Mouse (Mus musculus): Measurements from ENCODE around the gene 8030411F24Rik. TPM values are rescaled to one million over a fixed set of nuclear protein-coding genes. Genes with fewer than 3 reads are reported as not detected.

The 8030411F24Rik gene
- polyA plus RNA-seq, 2 experiments: not detected

- H3K27me3 ChIP-seq (ENCODE audit: control insufficient read depth, insufficient read depth, low read length): no peaks in the 10 kb centered on the region
- H3K4me2 ChIP-seq (ENCODE audit: low read depth): no peak within 1 kb of the TSS
- no peaks in the 10 kb centered on the region for H3K36me3 ChIP-seq (replicated peaks; ENCODE audit: control insufficient read depth, insufficient read depth, low read depth)
- no peaks in the 10 kb centered on the region for H3K4me1 ChIP-seq (replicated peaks; ENCODE audit: control insufficient read depth in 2 of 2, insufficient read depth in 2 of 2, low read length in 1 of 2)
- ATAC-seq (ENCODE audit: insufficient read depth) (no peak), DNase-seq (ENCODE audit: low read depth in 3 of 3, low spot score in 3 of 3) (no peak)
- no peak within 1 kb of the TSS for H3K9ac ChIP-seq (replicated peaks)
- TF ChIP-seq CTCF (IDR thresholded peaks at IDR 0.05; ENCODE audit: low read depth): no peak
- no peak within 1 kb of the TSS for H3K27ac ChIP-seq
- no peak within 1 kb of the TSS for H3K4me3 ChIP-seq (ENCODE audit: insufficient read depth in 1 of 2, low read depth in 2 of 2, low read length in 2 of 2)
- 46% methylated on average over 1 of the region's 1 CpGs for WGBS (ENCODE audit: insufficient replicate concordance)
- H3K9me3 ChIP-seq (ENCODE audit: control insufficient read depth, low read length): no peaks in the 10 kb centered on the region
Measured at GRCm38 (mm10) chr2:148798485-148798884, 16.7 kb downstream of the 8030411F24Rik start, which contains the start of gene Cst8. TSS of gene Cst8 (plus strand) at chr2:148798785.

- 14% methylated on average over 3 of the region's 3 CpGs for WGBS (ENCODE audit: insufficient replicate concordance)
- ATAC-seq (ENCODE audit: insufficient read depth): peak; percentile 37; the same call in 1 of the 2 replicates
Measured at GRCm38 (mm10) chr2:148801491-148801921, 19.7 kb downstream of the 8030411F24Rik start.

GRCm38 (mm10) chr2:148806696-148807095 lies 24.9 kb downstream of the 8030411F24Rik start:
- no peak overlapping the region for H3K4me3 ChIP-seq (ENCODE audit: insufficient read depth in 1 of 2, low read depth in 2 of 2, low read length in 2 of 2)
- 66% methylated on average over 6 of the region's 6 CpGs for WGBS (ENCODE audit: insufficient replicate concordance)
- no peaks in the 10 kb centered on the region for H3K4me1 ChIP-seq (replicated peaks; ENCODE audit: control insufficient read depth in 2 of 2, insufficient read depth in 2 of 2, low read length in 1 of 2)
- no peak for DNase-seq (ENCODE audit: low read depth in 3 of 3, low spot score in 3 of 3)
- no peak overlapping the region for H3K27ac ChIP-seq
- no peak overlapping the region for H3K9ac ChIP-seq (replicated peaks)
- no peak for ATAC-seq (ENCODE audit: insufficient read depth)
- H3K4me2 ChIP-seq (ENCODE audit: low read depth): no peak overlapping the region
- no peaks in the 10 kb centered on the region for H3K27me3 ChIP-seq (ENCODE audit: control insufficient read depth, insufficient read depth, low read length)
- H3K9me3 ChIP-seq (ENCODE audit: control insufficient read depth, low read length): no peaks in the 10 kb centered on the region
- TF ChIP-seq EP300 (IDR thresholded peaks at IDR 0.05; ENCODE audit: low read depth) (no peak), CTCF (IDR thresholded peaks at IDR 0.05; ENCODE audit: low read depth) (no peak)
- H3K36me3 ChIP-seq (replicated peaks; ENCODE audit: control insufficient read depth, insufficient read depth, low read depth): no peaks in the 10 kb centered on the region

More at GRCm38 (mm10) chr2:148801491-148801921, 19.7 kb downstream of the 8030411F24Rik start:
- Histone ChIP-seq H3K4me2 (ENCODE audit: low read depth) (no peak overlapping the region), H3K4me1 (replicated peaks; ENCODE audit: control insufficient read depth in 2 of 2, insufficient read depth in 2 of 2, low read length in 1 of 2) (no peaks in the 10 kb centered on the region), H3K9me3 (ENCODE audit: control insufficient read depth, low read length) (no peaks in the 10 kb centered on the region), H3K4me3 (ENCODE audit: insufficient read depth in 1 of 2, low read depth in 2 of 2, low read length in 2 of 2) (no peak overlapping the region), H3K27ac (no peak overlapping the region), H3K27me3 (ENCODE audit: control insufficient read depth, insufficient read depth, low read length) (no peaks in the 10 kb centered on the region), H3K36me3 (replicated peaks; ENCODE audit: control insufficient read depth, insufficient read depth, low read depth) (no peaks in the 10 kb centered on the region), H3K9ac (replicated peaks) (no peak overlapping the region)
- TF ChIP-seq CTCF (IDR thresholded peaks at IDR 0.05; ENCODE audit: low read depth) (no peak), EP300 (IDR thresholded peaks at IDR 0.05; ENCODE audit: low read depth) (no peak)
- no peak for DNase-seq (ENCODE audit: low read depth in 3 of 3, low spot score in 3 of 3)

- ATAC-seq (ENCODE audit: insufficient read depth) (no peak), DNase-seq (ENCODE audit: low read depth in 3 of 3, low spot score in 3 of 3) (no peak)
- TF ChIP-seq EP300 (IDR thresholded peaks at IDR 0.05; ENCODE audit: low read depth) (no peak), CTCF (IDR thresholded peaks at IDR 0.05; ENCODE audit: low read depth) (no peak)
- no peak within 1 kb of the TSS for H3K4me2 ChIP-seq (ENCODE audit: low read depth)
- H3K27me3 ChIP-seq (ENCODE audit: control insufficient read depth, insufficient read depth, low read length): no peaks in the 10 kb centered on the region
- no peak within 1 kb of the TSS for H3K9ac ChIP-seq (replicated peaks)
- no peaks in the 10 kb centered on the region for H3K36me3 ChIP-seq (replicated peaks; ENCODE audit: control insufficient read depth, insufficient read depth, low read depth)
- no peak within 1 kb of the TSS for H3K4me3 ChIP-seq (ENCODE audit: insufficient read depth in 1 of 2, low read depth in 2 of 2, low read length in 2 of 2)
- no peak within 1 kb of the TSS for H3K27ac ChIP-seq
- no peaks in the 10 kb centered on the region for H3K4me1 ChIP-seq (replicated peaks; ENCODE audit: control insufficient read depth in 2 of 2, insufficient read depth in 2 of 2, low read length in 1 of 2)
- no peaks in the 10 kb centered on the region for H3K9me3 ChIP-seq (ENCODE audit: control insufficient read depth, low read length)
Measured at GRCm38 (mm10) chr2:148819909-148820308, 38.1 kb downstream of the 8030411F24Rik start, which contains the start of gene Cst13. TSS of gene Cst13 (plus strand) at chr2:148820081.

GRCm38 (mm10) chr2:148825986-148826385 lies 44.2 kb downstream of the 8030411F24Rik start:
- 52% methylated on average over 1 of the region's 1 CpGs for WGBS (ENCODE audit: insufficient replicate concordance)
- Histone ChIP-seq H3K4me2 (ENCODE audit: low read depth) (no peak overlapping the region), H3K36me3 (replicated peaks; ENCODE audit: control insufficient read depth, insufficient read depth, low read depth) (no peaks in the 10 kb centered on the region), H3K27ac (no peak overlapping the region), H3K9me3 (ENCODE audit: control insufficient read depth, low read length) (no peaks in the 10 kb centered on the region), H3K4me3 (ENCODE audit: insufficient read depth in 1 of 2, low read depth in 2 of 2, low read length in 2 of 2) (no peak overlapping the region), H3K4me1 (replicated peaks; ENCODE audit: control insufficient read depth in 2 of 2, insufficient read depth in 2 of 2, low read length in 1 of 2) (no peaks in the 10 kb centered on the region), H3K27me3 (ENCODE audit: control insufficient read depth, insufficient read depth, low read length) (no peaks in the 10 kb centered on the region), H3K9ac (replicated peaks) (no peak overlapping the region)
- no peak for ATAC-seq (ENCODE audit: insufficient read depth)
- TF ChIP-seq EP300 (IDR thresholded peaks at IDR 0.05; ENCODE audit: low read depth): no peak
- TF ChIP-seq CTCF (IDR thresholded peaks at IDR 0.05; ENCODE audit: low read depth): no peak
- no peak for DNase-seq (ENCODE audit: low read depth in 3 of 3, low spot score in 3 of 3)

All from liver, embryonic 14.5 days (tissue).